Mouse (Mus musculus) embryonic facial prominence, embryonic 10.5 days (tissue): ENCODE data around the gene Otog. TPM values are rescaled to one million over a fixed set of nuclear protein-coding genes. Genes with fewer than 3 reads are reported as not detected.

ENCODE experiments used
- DNase-seq: peaks from one replicate; pipeline ENCODE4 v3.0.0-alpha.2; 2017; ENCODE audit warnings: low spot score
- H3K27ac ChIP-seq: fragments of 300-500 bp; sonication (generic); replicated peaks from 2 replicates; pipeline ENCODE4 v1.5.1; 2016; ENCODE audit warnings: mild to moderate bottlenecking
- H3K27me3 ChIP-seq: fragments of 300-500 bp; sonication (generic); replicated peaks from 2 replicates; pipeline ENCODE4 v1.6.1; 2016; ENCODE audit warnings: low read depth, mild to moderate bottlenecking; ENCODE audit not compliant: poor library complexity, severe bottlenecking
- H3K36me3 ChIP-seq: fragments of 300-500 bp; sonication (generic); replicated peaks from 2 replicates; pipeline ENCODE4 v1.6.1; 2016; ENCODE audit warnings: mild to moderate bottlenecking, moderate library complexity
- H3K4me1 ChIP-seq: fragments of 300-500 bp; sonication (generic); 2 replicates; pipeline ENCODE4 v1.6.1; 2016
- H3K4me3 ChIP-seq: fragments of 300-500 bp; sonication (generic); 2 replicates; pipeline ENCODE4 v1.5.1; 2016; ENCODE audit warnings: mild to moderate bottlenecking, moderate library complexity
- H3K9me3 ChIP-seq: fragments of 300-500 bp; sonication (generic); 2 replicates; pipeline ENCODE4 v1.6.1; 2016; ENCODE audit warnings: mild to moderate bottlenecking
- WGBS: fragments of 180-500 bp; shearing (Covaris S2); methylation state at CpG from one replicate; pipeline ENCODE4 v1.1.7; 2016; 5-methylcytosine and 5-hydroxymethylcytosine counted together
- polyA plus RNA-seq: library from polyadenylated mRNA; unstranded; fragments of >200 nt; fragmentation: Nextera tagmentation; extraction: Ambion mirVana; gene quantifications from 2 replicates; pipeline ENCODE4 v1.2.1, GENCODE M21; 2016

The Otog gene
- polyA plus RNA-seq, 1 experiment from 2014 or later: 0.14 TPM

DNA sequence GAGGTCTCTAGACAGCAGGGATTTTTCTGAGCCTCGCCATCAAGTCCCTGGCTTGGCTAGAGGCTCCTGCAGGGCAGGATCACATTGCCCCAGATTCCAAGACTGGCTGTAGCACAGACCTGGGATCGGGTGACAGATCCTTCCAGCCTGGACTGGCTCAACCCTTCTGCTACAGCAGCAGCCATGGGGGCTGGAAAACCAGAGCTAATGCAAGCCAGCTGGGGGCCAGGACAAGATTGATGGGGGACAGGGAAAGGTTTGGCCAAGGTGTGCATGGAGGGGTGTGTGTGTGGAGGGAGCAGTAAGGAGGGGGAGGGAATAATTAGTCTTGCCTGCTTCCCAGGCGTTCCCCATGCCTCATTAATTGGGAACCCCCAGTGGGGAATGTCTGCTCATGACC is 99.0 kb downstream of the Otog start:
- Histone ChIP-seq H3K4me1 (peaks cover 10% of the 10 kb centered on the region), H3K4me3 (no peak overlapping the region), H3K9me3 (no peaks in the 10 kb centered on the region), H3K27ac (no peak overlapping the region), H3K27me3 (no peaks in the 10 kb centered on the region), H3K36me3 (no peaks in the 10 kb centered on the region)
- peak; percentile 57 for DNase-seq
- 27% methylated on average over 3 of the region's 3 CpGs for WGBS

GRCm38 (mm10) chr7:46340295-46340694 is 99.5 kb downstream of the Otog start:
- WGBS: 84% methylated on average over 5 of the region's 5 CpGs
- DNase-seq: no peak

DNA sequence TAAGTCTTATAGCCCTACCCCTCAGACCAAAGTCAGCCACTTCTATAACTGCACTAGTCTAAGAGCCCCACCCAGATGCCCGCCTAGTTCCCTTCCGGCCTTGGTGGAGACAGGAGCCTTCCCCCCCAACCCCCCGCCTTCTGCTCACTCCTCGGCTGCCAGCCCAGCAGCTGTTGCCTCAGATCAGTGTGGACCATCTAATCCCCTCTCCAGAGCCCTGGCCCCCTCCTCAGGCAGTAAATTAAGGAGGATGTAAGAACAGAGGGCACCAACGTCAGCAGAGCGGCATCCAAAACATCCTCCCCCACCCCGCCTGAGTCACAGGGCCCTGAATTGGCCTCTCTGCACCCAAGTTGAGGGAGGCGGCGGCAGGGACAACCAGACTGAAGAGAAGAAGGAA is 100.7 kb downstream of the Otog start:
- 84% methylated on average over 9 of the region's 9 CpGs for WGBS
- H3K4me3 ChIP-seq: no peak overlapping the region
- H3K36me3 ChIP-seq: no peaks in the 10 kb centered on the region
- H3K4me1 ChIP-seq: peaks cover 10% of the 10 kb centered on the region
- H3K9me3 ChIP-seq: no peaks in the 10 kb centered on the region
- no peak for DNase-seq
- no peak overlapping the region for H3K27ac ChIP-seq
- H3K27me3 ChIP-seq: 0 out of 2 replicates have a peak, but pooled peaks cover under 1% of the 10 kb centered on the region

More at GRCm38 (mm10) chr7:46340295-46340694, 99.5 kb downstream of the Otog start:
- Histone ChIP-seq H3K9me3 (no peaks in the 10 kb centered on the region), H3K4me3 (no peak overlapping the region), H3K27me3 (no peaks in the 10 kb centered on the region), H3K27ac (no peak overlapping the region), H3K36me3 (no peaks in the 10 kb centered on the region), H3K4me1 (peaks cover 10% of the 10 kb centered on the region)

- 63% methylated on average over 4 of the region's 4 CpGs for WGBS
- Histone ChIP-seq H3K36me3 (no peaks in the 10 kb centered on the region), H3K4me1 (peaks cover 7% of the 10 kb centered on the region), H3K27me3 (peaks cover 51% of the 10 kb centered on the region), H3K4me3 (no peak overlapping the region), H3K27ac (no peak overlapping the region), H3K9me3 (no peaks in the 10 kb centered on the region)
- DNase-seq: peak; percentile 42
Measured at GRCm38 (mm10) chr7:46347692-46348091, 106.9 kb downstream of the Otog start.

DNA sequence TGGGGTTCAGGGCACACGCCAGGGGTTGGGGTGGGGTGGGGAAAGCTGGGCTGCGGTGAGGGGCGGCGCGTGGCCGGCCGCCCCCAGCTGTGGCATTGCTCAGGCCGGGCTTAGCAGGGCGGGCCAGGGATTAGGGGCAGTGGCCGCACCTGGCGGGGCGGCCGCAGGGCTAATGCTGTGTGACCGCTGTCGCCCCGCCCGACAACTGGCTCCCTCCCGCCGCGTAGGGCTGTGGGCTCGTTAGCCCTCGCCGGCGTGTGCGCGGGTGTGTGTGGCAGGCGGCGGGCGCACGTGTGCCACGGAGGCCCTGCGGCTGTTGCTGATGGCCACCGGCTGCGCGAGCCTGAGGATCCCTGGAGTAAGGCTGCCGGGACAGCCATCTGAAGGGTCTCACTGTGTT is 108.0 kb downstream of the Otog start:
- DNase-seq: peak; percentile 10
- 3% methylated on average over 36 of the region's 36 CpGs for WGBS
- H3K36me3 ChIP-seq: no peaks in the 10 kb centered on the region
- peaks cover 11% of the 10 kb centered on the region for H3K4me1 ChIP-seq
- no peaks in the 10 kb centered on the region for H3K9me3 ChIP-seq
- H3K27ac ChIP-seq: no peak overlapping the region
- peak overlapping the region; percentile 32 for H3K4me3 ChIP-seq
- H3K27me3 ChIP-seq: peaks cover 51% of the 10 kb centered on the region

DNA sequence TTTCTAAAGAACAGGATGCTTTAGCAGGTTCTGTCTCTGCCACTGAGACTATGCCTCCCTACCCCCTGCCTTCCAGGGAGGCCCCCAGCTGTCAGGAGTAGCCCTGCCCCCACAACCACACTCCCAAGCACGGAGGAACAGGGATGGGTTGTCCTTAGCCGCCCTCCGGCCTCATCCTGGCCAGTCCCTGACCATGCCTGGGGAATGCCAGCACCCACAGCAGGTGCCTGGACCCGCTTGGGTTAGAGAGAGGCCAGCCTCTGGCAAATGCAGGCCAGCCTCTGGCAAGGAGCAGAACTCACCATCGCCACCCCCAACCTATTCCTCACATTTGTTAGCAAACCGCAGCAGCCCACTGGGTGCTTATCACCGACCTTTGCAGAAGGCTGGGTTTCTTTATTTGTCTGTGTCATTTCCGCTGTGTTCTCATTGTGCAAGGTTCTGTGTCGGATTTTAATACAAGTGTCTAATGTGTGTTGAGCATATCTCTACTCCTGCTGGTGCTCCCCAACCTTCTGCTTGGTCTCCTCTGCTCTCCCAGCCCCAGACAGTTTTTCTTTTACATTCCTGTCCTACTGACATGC is 109.4 kb downstream of the Otog start:
- Histone ChIP-seq H3K9me3 (no peaks in the 10 kb centered on the region), H3K4me3 (no peak overlapping the region)
- WGBS: 52% methylated on average over 9 of the region's 9 CpGs

GRCm38 (mm10) chr7:46352748-46353147 is 112.0 kb downstream of the Otog start:
- H3K9me3 ChIP-seq: no peaks in the 10 kb centered on the region
- H3K4me1 ChIP-seq: peaks cover 11% of the 10 kb centered on the region
- H3K4me3 ChIP-seq: no peak overlapping the region
- peaks cover 38% of the 10 kb centered on the region for H3K27me3 ChIP-seq
- H3K27ac ChIP-seq: no peak overlapping the region
- DNase-seq: no peak
- H3K36me3 ChIP-seq: no peaks in the 10 kb centered on the region
- WGBS: 70% methylated on average over 2 of the region's 2 CpGs

More for the DNA sequence above, 109.4 kb downstream of the Otog start:
- Histone ChIP-seq H3K27ac (no peak overlapping the region), H3K36me3 (no peaks in the 10 kb centered on the region), H3K27me3 (peaks cover 51% of the 10 kb centered on the region), H3K4me1 (peaks cover 11% of the 10 kb centered on the region)
- no peak for DNase-seq

- H3K9me3 ChIP-seq: no peaks in the 10 kb centered on the region
- DNase-seq: peak; percentile 20
- WGBS: 46% methylated on average over 8 of the region's 8 CpGs
- H3K4me1 ChIP-seq: peaks cover 11% of the 10 kb centered on the region
- peaks cover 33% of the 10 kb centered on the region for H3K27me3 ChIP-seq
- H3K27ac ChIP-seq: no peak overlapping the region
- no peak overlapping the region for H3K4me3 ChIP-seq
- H3K36me3 ChIP-seq: no peaks in the 10 kb centered on the region
Measured at GRCm38 (mm10) chr7:46353216-46353615, 112.4 kb downstream of the Otog start.

GRCm38 (mm10) chr7:46353875-46354274 is 113.1 kb downstream of the Otog start:
- Histone ChIP-seq H3K36me3 (no peaks in the 10 kb centered on the region), H3K27me3 (peaks cover 27% of the 10 kb centered on the region), H3K27ac (no peak overlapping the region), H3K4me3 (no peak overlapping the region), H3K9me3 (no peaks in the 10 kb centered on the region), H3K4me1 (peaks cover 7% of the 10 kb centered on the region)
- 56% methylated on average over 4 of the region's 4 CpGs for WGBS
- DNase-seq: no peak

Other genes with a start within 250 kb of the Otog start
- gene Abcc6, start 210.7 kb upstream of the Otog start, polyA plus RNA-seq: 0.10 TPM in 1 of 2 replicates, not detected in the other
- gene Nomo1, start 207.3 kb upstream of the Otog start, polyA plus RNA-seq: 26.8 and 30.6 TPM in 2 replicates
- 0.09 and 0.13 TPM in 2 replicates for gene Kcnj11, start 140.2 kb upstream of the Otog start, polyA plus RNA-seq
- gene Abcc8, start 61.0 kb upstream of the Otog start, polyA plus RNA-seq: 0.24 and 0.50 TPM in 2 replicates
- gene Ush1c, start 2.5 kb upstream of the Otog start, polyA plus RNA-seq: 4.4 and 5.0 TPM in 2 replicates
- gene Myod1, start 135.5 kb downstream of the Otog start, polyA plus RNA-seq: 0.62 and 2.0 TPM in 2 replicates
- gene Kcnc1, start 155.5 kb downstream of the Otog start, polyA plus RNA-seq: 0.58 and 0.69 TPM in 2 replicates